Mouse (Mus musculus) MEL (cell line): ENCODE measurements at regions not wholly inside any gene's neighbourhood (a gene's known extent, or its start where the extent isn't known, plus 50 kb on each side); places are given as distances from the start of the nearest gene placed in this dataset.

Experiments used
- CHD2 ChIP-seq: IDR thresholded peaks from 2 replicates; pipeline ENCODE4 v1.6.1; 2011; ENCODE audit warnings: low read length, improper control_type of control experiment
- ELF1 ChIP-seq: IDR thresholded peaks from 2 replicates; pipeline ENCODE4 v1.6.1; 2014; ENCODE audit warnings: low read depth, mild to moderate bottlenecking, inconsistent platforms, low read length, improper control_type of control experiment, moderate library complexity
- EP300 ChIP-seq, 2 experiments: IDR thresholded peaks; 2 replicates each; pipeline ENCODE4 v1.6.1; 2011; ENCODE audit warnings: improper control_type of control experiment in 2 of 2, low read length in 2 of 2, low read depth in 1 of 2, mild to moderate bottlenecking in 1 of 2
- ETS1 ChIP-seq: IDR thresholded peaks from 2 replicates; pipeline ENCODE4 v1.6.1; 2012; ENCODE audit warnings: low read depth, mild to moderate bottlenecking, inconsistent platforms, low read length, improper control_type of control experiment, moderate library complexity
- GATA1 ChIP-seq: IDR thresholded peaks from 2 replicates; pipeline ENCODE4 v1.6.1; 2011; ENCODE audit warnings: low read depth, low read length, improper control_type of control experiment
- MAZ ChIP-seq: IDR thresholded peaks from 2 replicates; pipeline ENCODE4 v1.6.1; 2012; ENCODE audit warnings: low read depth, mild to moderate bottlenecking, inconsistent platforms, low read length, improper control_type of control experiment
- NRF1 ChIP-seq: IDR thresholded peaks from 2 replicates; pipeline ENCODE4 v1.6.1; 2014; ENCODE audit warnings: low read depth, mild to moderate bottlenecking, inconsistent platforms, low read length, improper control_type of control experiment, moderate library complexity; ENCODE audit not compliant: poor library complexity, insufficient read depth, severe bottlenecking
- POLR2A ChIP-seq, 2 experiments: IDR thresholded peaks; 2 replicates each; pipeline ENCODE4 v1.6.1; 2011 to 2012; ENCODE audit warnings: low read length in 2 of 2, mild to moderate bottlenecking in 2 of 2, control low read depth in 1 of 2, improper control_type of control experiment in 1 of 2, low read depth in 1 of 2, moderate library complexity in 1 of 2; ENCODE audit not compliant: control insufficient read depth in 1 of 2, insufficient read depth in 1 of 2, poor library complexity in 1 of 2
- POLR2AphosphoS2 ChIP-seq: IDR thresholded peaks from 2 replicates; pipeline ENCODE4 v1.6.1; 2011; ENCODE audit warnings: low read length, improper control_type of control experiment
- POLR2AphosphoS5 ChIP-seq: IDR thresholded peaks from 2 replicates; pipeline ENCODE4 v1.6.1; 2012; ENCODE audit warnings: low read depth, borderline replicate concordance, mild to moderate bottlenecking, inconsistent platforms, low read length, moderate library complexity, mixed read lengths
- RAD21 ChIP-seq: IDR thresholded peaks from 2 replicates; pipeline ENCODE4 v1.6.1; 2011; ENCODE audit warnings: mild to moderate bottlenecking, low read depth, low read length, improper control_type of control experiment

DNA sequence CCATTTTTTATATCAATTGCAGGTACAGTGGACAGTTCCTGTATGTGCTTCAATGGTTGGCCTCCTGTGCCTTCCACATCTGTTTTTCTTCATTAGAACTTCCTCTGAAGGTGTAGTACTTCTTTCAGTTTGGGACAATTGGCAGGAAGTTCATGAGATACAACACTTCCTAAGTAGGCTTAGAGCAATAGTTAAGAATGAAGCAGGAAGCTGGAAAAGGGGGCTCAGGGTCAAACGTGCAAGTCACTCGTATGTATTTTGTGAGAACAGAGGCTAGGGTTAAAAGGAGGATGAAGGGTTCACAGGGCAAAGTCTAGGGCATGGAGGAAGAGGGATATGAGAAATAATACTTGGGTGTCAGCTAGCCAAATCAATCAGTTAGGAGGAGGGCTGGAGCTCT, 55.7 kb upstream of the Ptprm start:
- TF ChIP-seq RAD21 (no peak), POLR2AphosphoS2 (no peak), GATA1 (no peak), NRF1 (no peak), POLR2AphosphoS5 (no peak), ELF1 (no peak), CHD2 (no peak), ETS1 (no peak), EP300 (IDR thresholded peaks at IDR 0.05; ENCODE audit: low read depth in 1 of 2, low read length in 2 of 2) (no peak), MAZ (no peak), POLR2A (IDR thresholded peaks at IDR 0.05; ENCODE audit: control insufficient read depth in 1 of 2, insufficient read depth in 1 of 2, low read depth in 1 of 2, low read length in 2 of 2, poor library complexity in 1 of 2) (no peak)
